Mouse (Mus musculus) CH12.LX (cell line): ENCODE data around the gene Golga7b.

Source experiments
- BHLHE40 ChIP-seq: IDR thresholded peaks from 2 replicates; pipeline ENCODE4 v1.6.1; 2011; ENCODE audit warnings: mild to moderate bottlenecking, low read depth, low read length, improper control_type of control experiment
- CTCF ChIP-seq, 2 experiments: IDR thresholded peaks in 1 of 2; conservative IDR thresholded peaks in 1 of 2; 2 replicates each; pipeline ENCODE4 v1.5.1; 2011 to 2012; ENCODE audit warnings: low read depth in 2 of 2, low read length in 2 of 2, improper control_type of control experiment in 1 of 2, inconsistent platforms in 1 of 2, mild to moderate bottlenecking in 1 of 2, moderate library complexity in 1 of 2
- EP300 ChIP-seq: IDR thresholded peaks from 2 replicates; pipeline ENCODE4 v1.6.1; 2011; ENCODE audit warnings: low read length, improper control_type of control experiment
- JUN ChIP-seq: IDR thresholded peaks from 2 replicates; pipeline ENCODE4 v1.6.1; 2011; ENCODE audit warnings: low read depth, mild to moderate bottlenecking, low read length, improper control_type of control experiment, moderate library complexity; ENCODE audit not compliant: insufficient read depth
- JUND ChIP-seq: conservative IDR thresholded peaks from 2 replicates; pipeline ENCODE4 v1.6.1; 2011; ENCODE audit warnings: low read depth, low read length, improper control_type of control experiment
- MAFK ChIP-seq: IDR thresholded peaks from 2 replicates; pipeline ENCODE4 v1.6.1; 2011; ENCODE audit warnings: low read length, improper control_type of control experiment; ENCODE audit not compliant: insufficient replicate concordance
- MAZ ChIP-seq: IDR thresholded peaks from 2 replicates; pipeline ENCODE4 v1.6.1; 2012; ENCODE audit warnings: low read depth, mild to moderate bottlenecking, inconsistent platforms, low read length, improper control_type of control experiment, moderate library complexity
- MXI1 ChIP-seq: IDR thresholded peaks from 2 replicates; pipeline ENCODE4 v1.6.1; 2011; ENCODE audit warnings: mild to moderate bottlenecking, low read depth, low read length, improper control_type of control experiment
- MYC ChIP-seq: IDR thresholded peaks from 2 replicates; pipeline ENCODE4 v1.6.1; 2011; ENCODE audit warnings: low read depth, mild to moderate bottlenecking, improper control_type of control experiment, low read length
- POLR2A ChIP-seq: IDR thresholded peaks from 2 replicates; pipeline ENCODE4 v1.6.1; 2011; ENCODE audit warnings: low read depth, mild to moderate bottlenecking, improper control_type of control experiment, low read length
- RAD21 ChIP-seq: IDR thresholded peaks from 2 replicates; pipeline ENCODE4 v1.6.1; 2011; ENCODE audit warnings: low read depth, mild to moderate bottlenecking, low read length, improper control_type of control experiment, moderate library complexity

DNA sequence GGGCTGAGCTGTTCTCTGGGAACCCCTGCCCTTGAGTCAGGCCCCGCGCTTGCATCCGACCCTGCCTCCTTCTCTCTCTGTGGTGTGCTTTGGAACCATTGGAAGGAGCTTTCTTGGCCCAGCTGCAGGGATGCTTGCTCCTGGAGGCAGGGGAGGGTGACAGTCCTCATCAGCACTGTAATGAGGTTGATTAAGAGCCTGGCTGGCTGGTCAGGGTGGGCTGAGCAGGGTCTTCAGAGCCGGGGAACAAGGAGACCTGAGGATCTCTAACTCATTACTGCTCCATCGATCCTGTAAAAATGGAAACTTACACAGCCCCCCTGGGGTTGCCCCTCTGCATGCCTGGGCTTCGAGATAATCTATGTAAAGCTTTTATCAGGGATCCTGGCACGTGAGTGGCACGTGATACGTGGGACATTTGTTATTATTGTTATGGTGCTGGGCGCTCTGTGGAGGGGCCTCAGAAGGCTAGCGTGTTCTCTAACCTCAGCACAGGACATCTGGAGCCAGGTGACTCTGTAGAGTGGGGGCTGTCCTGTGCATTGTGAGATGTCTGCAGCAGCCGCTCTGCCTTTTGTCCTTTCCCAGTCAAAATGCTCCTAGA, 55.9 kb downstream of the Golga7b start:
- no peak for TF ChIP-seq MXI1
- TF ChIP-seq RAD21: no peak
- TF ChIP-seq CTCF (conservative IDR thresholded peaks at IDR 0.05 in 1 of 2, IDR thresholded peaks at IDR 0.05 in 1 of 2; ENCODE audit: low read depth in 2 of 2, low read length in 2 of 2): no peak
- TF ChIP-seq MYC: no peak
- TF ChIP-seq JUND: no peak
- TF ChIP-seq MAFK: no peak
- TF ChIP-seq MAZ: no peak
- TF ChIP-seq JUN: no peak
- TF ChIP-seq POLR2A: no peak
- no peak for TF ChIP-seq EP300
- peak; percentile 38; the same call in 1 of the 2 replicates for TF ChIP-seq BHLHE40
